Mouse (Mus musculus) bone marrow, adult 2 months (tissue): ENCODE data around the gene Ppib. TPM values are rescaled to one million over a fixed set of nuclear protein-coding genes. Genes with fewer than 3 reads are reported as not detected.

Source experiments
- H3K27ac ChIP-seq: fragments of 200-500 bp; 2 replicates; pipeline ENCODE4 v1.5.1; 2012; ENCODE audit warnings: low read depth, mild to moderate bottlenecking, control low read depth, inconsistent platforms, low read length; ENCODE audit not compliant: control insufficient read depth, poor library complexity, insufficient read depth
- H3K4me1 ChIP-seq: fragments of 200-500 bp; 2 replicates; pipeline ENCODE4 v1.6.1; 2011; ENCODE audit warnings: low read length; ENCODE audit not compliant: control insufficient read depth, insufficient read depth
- H3K4me3 ChIP-seq: fragments of 200-500 bp; replicated peaks from 2 replicates; pipeline ENCODE3; 2011; ENCODE audit warnings: mild to moderate bottlenecking, low read depth, low read length, control low read depth; ENCODE audit not compliant: control insufficient read depth
- CTCF ChIP-seq: fragments of 200-500 bp; IDR thresholded peaks from 2 replicates; pipeline ENCODE4 v1.5.1; 2011; ENCODE audit warnings: low read length, control low read depth; ENCODE audit not compliant: control insufficient read depth, insufficient read depth
- POLR2A ChIP-seq: fragments of 200-500 bp; IDR thresholded peaks from 2 replicates; pipeline ENCODE4 v1.6.1; 2011; ENCODE audit warnings: low read depth, mild to moderate bottlenecking, control low read depth, low read length, borderline replicate concordance; ENCODE audit not compliant: control insufficient read depth
- WGBS: fragments of 180-500 bp; shearing (Covaris S2); methylation state at CpG from one replicate; pipeline ENCODE4 v1.1.7; 2018; 5-methylcytosine and 5-hydroxymethylcytosine counted together
- polyA plus RNA-seq: library from polyadenylated mRNA; stranded (reverse); fragments of >200 nt; gene quantifications from 2 replicates; pipeline ENCODE4 v1.2.4, GENCODE M21; 2011; ENCODE audit warnings: low replicate concordance; ENCODE audit not compliant: missing spikeins, insufficient read depth, insufficient read length

Gene Ppib
- polyA plus RNA-seq = 88.9 and 169 TPM in 2 replicates

DNA sequence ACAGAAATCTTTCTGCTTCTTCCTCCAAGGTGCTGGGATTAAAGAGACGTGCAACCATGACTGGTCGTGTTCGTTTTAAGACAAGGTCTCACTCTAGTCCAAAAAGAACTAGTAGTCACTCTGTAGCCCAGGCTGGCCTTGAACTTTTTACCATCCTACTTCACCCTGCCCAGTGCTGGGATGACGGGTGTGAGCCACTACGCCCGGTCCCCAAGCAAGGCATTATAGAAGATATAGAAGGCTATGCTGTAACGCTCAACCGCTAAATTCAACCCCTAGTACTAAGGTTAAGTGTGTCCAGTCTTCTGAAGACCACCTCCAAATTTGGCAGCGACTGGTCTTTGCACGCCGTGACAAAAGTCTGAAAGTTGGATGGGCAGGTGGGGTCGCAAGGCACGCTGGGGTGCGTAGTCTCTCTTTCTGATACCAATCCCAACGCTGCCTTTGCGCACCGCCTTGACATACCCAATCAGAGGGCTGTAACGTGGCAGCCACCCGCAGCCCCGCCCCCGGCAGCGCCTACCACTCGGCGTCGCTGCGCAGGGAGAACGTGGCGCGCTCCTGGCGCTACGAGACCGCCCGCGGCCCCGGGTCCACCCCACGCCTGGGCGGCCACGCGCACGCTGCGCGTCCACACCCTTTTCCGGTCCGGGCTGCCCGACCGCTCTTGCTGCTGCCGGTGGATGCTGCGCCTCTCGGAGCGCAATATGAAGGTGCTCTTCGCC, at the start of gene Ppib:
Ppib (plus strand) TSS at position 640 of the 725 bp plus-strand sequence.
- peak; percentile 83; the same call in 1 of the 2 replicates for TF ChIP-seq POLR2A
- no peak for TF ChIP-seq CTCF
- WGBS = under 1% methylated on average over 51 of the region's 51 CpGs
- peak within 1 kb of the TSS; percentile 89 for H3K4me3 ChIP-seq
- H3K27ac ChIP-seq = peak within 1 kb of the TSS; percentile 87
- no peaks in the 10 kb centered on the region; the same call in 1 of the 2 replicates for H3K4me1 ChIP-seq

DNA sequence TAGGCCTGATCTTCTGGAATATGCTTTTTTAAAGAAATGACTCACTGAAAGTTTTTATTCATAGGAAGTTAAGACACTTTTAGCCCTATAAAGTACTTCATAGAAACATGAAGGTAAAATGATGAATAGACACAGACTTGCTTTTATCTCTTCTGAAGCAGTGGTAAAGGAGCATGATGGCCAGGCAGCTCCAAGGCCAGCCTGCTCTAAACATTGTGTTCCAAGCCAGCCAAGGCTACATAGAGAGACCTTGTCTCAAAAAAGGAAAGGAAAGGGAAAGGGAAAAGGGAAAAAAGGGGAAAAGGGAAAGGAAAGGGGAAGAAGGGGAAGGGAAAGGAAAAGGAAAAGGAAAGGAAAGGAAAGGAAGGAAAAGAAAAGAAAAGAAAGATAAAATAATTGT, 39.4 kb upstream of the Ppib start:
- Histone ChIP-seq H3K4me3 (no peak overlapping the region), H3K4me1 (no peaks in the 10 kb centered on the region), H3K27ac (no peak overlapping the region)
- TF ChIP-seq POLR2A (no peak), CTCF (no peak)

DNA sequence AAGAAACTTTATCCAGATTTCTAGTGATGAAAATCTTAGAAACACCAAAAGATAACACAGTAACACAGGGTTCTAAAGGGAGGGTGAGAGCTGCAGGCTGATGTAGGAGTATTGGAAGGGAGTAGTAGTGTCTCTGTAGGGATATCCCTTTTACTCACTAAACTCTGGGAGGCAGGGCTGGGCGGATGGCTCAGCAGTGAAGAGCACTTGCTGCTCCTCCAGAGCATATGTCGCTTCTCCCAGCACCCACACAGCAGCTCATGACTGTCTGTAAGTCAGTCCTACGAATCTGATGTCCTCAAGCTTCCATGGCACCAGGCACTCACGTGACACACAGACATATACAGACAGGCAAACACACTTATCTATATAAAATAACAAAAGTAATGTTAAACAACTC, 21.9 kb upstream of the Ppib start:
- WGBS = 86% methylated on average over 4 of the region's 4 CpGs
- H3K4me1 ChIP-seq = no peaks in the 10 kb centered on the region
- no peak overlapping the region for H3K4me3 ChIP-seq
- no peak overlapping the region for H3K27ac ChIP-seq
- TF ChIP-seq CTCF = no peak
- no peak for TF ChIP-seq POLR2A

DNA sequence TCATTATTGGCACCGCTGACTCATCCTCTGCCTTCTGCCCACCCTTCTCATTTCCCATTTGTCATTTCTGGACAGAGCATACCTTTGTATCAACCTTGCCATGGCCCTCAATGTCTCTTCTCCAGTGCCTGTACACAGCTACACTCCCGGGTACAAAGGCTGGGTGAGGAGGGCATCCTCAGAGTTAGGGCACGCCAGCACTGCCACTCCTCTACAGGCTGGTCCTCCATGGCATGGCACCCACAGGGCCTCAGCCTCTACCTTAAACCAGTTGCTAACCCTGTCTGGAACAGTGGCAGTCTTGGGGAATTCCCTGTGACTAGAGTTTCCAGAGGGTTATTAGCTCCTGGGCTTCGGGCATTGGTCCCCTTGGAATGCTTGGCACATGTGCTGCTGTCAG, 21.4 kb upstream of the Ppib start:
- H3K27ac ChIP-seq = no peak overlapping the region
- H3K4me3 ChIP-seq = no peak overlapping the region
- 89% methylated on average over 4 of the region's 4 CpGs for WGBS

DNA sequence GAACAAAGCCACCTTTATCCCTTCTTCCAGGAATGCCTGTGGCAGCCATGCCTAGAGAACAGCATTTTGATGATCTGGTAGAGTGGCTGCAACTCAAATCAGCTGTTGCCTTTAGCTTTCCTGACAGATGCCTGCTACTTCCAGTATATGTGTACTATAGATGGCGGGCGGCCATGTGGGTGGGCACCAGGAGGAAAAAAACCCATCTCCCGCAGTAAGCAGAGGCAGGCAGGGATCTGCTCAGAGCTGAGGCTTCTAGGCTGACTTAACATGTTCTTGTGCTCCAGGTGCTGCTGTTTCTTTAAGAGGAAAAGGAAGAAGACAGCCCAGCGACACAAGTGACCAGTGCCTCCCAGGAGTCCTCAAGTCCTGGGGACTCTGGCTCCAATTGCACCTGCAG, 20.7 kb upstream of the Ppib start:
- no peak for TF ChIP-seq POLR2A
- TF ChIP-seq CTCF = no peak
- Histone ChIP-seq H3K4me3 (no peak overlapping the region), H3K4me1 (no peaks in the 10 kb centered on the region), H3K27ac (no peak overlapping the region)
- WGBS = 82% methylated on average over 4 of the region's 4 CpGs

More for the DNA sequence above, 21.4 kb upstream of the Ppib start:
- no peak for TF ChIP-seq POLR2A
- no peak for TF ChIP-seq CTCF
- H3K4me1 ChIP-seq = no peaks in the 10 kb centered on the region

DNA sequence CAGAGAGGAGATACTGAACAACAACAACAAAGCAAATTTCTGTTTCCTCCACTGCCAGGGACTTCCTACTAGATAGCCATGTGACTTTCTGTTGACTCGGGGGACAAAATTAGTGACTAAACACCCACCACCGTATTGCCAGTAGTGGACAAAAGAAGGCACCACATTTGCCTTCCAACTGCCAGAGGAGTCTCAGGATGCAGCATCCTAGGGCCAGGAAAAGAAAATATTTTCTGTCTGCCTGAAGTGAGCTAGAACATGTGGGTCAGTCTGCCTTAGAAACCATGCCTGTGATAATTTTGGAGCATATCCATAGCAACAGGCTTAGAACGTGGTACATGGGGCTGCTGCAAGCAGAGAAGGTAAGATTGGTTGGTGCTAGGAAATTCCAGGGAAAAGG, 19.2 kb upstream of the Ppib start:
- TF ChIP-seq CTCF (no peak), POLR2A (no peak)
- no peak overlapping the region for H3K4me3 ChIP-seq
- no peaks in the 10 kb centered on the region for H3K4me1 ChIP-seq
- H3K27ac ChIP-seq = no peak overlapping the region
- 81% methylated on average over 3 of the region's 3 CpGs for WGBS

DNA sequence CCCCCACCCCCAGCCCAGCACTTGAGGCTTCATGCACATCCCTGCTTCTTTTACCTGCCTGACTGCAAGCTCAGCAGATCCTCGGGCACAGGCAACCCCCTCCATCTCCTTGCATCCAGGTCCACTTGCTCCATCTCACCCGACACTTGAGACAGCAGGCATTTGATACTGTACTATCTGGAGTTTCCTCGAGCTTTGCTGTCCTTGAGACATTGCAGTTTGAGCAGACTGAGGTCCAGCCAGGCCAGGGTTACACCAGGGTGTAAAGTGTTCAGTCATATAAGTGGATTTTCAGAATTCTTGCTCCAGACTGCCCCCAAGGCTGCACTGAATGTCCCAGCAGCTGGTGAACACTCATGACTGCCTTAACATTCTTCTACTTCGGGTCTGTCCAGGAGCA, 17.7 kb upstream of the Ppib start:
- H3K4me1 ChIP-seq = no peaks in the 10 kb centered on the region
- TF ChIP-seq POLR2A = no peak
- TF ChIP-seq CTCF = no peak
- no peak overlapping the region for H3K27ac ChIP-seq
- WGBS = 80% methylated on average over 4 of the region's 4 CpGs
- H3K4me3 ChIP-seq = no peak overlapping the region

DNA sequence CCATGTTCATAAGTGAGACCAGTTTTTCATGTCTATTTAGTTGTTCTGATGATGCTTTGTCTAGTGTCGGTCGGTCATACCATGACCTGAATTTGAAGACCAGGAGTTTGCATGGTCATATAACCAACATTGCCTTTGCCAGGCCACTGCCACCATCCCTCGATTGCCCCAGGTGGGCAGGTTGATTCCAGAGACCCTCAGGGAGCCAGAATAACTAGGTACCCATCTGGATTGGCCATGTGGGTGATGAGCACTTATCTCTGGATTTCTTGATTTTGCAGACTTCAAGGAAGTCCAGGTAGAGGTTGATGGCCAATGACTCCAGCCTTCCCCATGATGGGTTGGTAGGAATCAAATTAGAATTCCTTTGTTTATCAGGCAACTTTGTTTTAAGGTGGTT, 16.8 kb upstream of the Ppib start:
- H3K4me3 ChIP-seq = no peak overlapping the region
- no peaks in the 10 kb centered on the region for H3K4me1 ChIP-seq
- WGBS = 90% methylated on average over 3 of the region's 3 CpGs
- TF ChIP-seq POLR2A (no peak), CTCF (no peak)
- H3K27ac ChIP-seq = no peak overlapping the region

DNA sequence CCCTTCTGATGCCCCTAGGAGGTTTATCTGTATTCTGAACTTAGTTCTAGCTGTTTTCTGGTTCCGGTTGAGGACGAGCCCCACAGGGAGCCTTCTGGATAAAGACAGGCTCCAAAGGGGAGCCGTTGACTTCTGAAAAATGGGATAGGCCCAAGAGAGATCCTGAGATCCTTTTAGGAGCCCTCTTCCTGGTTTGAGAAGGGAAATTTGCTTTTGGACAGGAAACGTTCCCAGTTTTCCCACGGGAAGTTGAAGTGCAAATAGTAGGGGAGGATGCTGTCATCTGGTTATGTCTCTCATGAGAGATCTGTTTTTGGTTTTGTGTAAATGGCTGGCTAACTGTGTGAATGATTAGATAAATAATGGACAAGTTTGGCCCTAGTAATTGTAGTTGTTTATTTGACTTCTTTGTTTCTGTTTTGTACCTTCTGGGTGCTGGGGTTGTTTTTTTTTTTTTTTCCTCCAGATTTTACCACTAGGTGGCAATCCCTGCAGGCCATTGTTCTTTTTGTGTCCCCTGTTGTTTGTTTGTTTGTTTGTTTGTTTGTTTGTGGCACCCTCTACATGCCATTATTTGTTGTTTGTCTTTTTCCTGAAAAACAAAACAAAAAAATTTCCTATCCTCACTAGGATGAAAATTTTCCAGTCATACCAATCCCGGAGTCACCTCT, 10.0 kb upstream of the Ppib start:
- no peaks in the 10 kb centered on the region for H3K4me1 ChIP-seq
- 70% methylated on average over 6 of the region's 6 CpGs for WGBS
- H3K4me3 ChIP-seq = no peak overlapping the region
- H3K27ac ChIP-seq = no peak overlapping the region
- TF ChIP-seq POLR2A (no peak), CTCF (no peak)
